Mouse (Mus musculus): Measurements from ENCODE around the gene Acp5. TPM values are rescaled to one million over a fixed set of nuclear protein-coding genes. Genes with fewer than 3 reads are reported as not detected.

Acp5 gene
- total and polyA plus RNA-seq, 2 experiments from 2014 or later: 0.63 to 1.8 TPM

GRCm38 (mm10) chr9:22121545-22121944 is 14.0 kb downstream of the Acp5 start:
- no peaks in the 10 kb centered on the region for H3K36me3 ChIP-seq (ENCODE audit: insufficient read depth, low read length)
- TF ChIP-seq CTCF (IDR thresholded peaks at IDR 0.05; ENCODE audit: low read depth): no peak
- no peaks in the 10 kb centered on the region for H3K9me3 ChIP-seq (ENCODE audit: low read length)
- no peak overlapping the region for H3K4me3 ChIP-seq (ENCODE audit: low read length)
- no peaks in the 10 kb centered on the region for H3K27me3 ChIP-seq (ENCODE audit: insufficient read depth, low read length)
- DNase-seq (ENCODE audit: low spot score) (no peak), ATAC-seq (no peak)
- H3K4me2 ChIP-seq (ENCODE audit: low read depth, low read length): no peak overlapping the region
- H3K27ac ChIP-seq: no peak overlapping the region
- peaks cover 5% of the 10 kb centered on the region for H3K4me1 ChIP-seq (ENCODE audit: insufficient read depth, low read length)
- no peak overlapping the region for H3K9ac ChIP-seq (replicated peaks; ENCODE audit: low read length)

DNA sequence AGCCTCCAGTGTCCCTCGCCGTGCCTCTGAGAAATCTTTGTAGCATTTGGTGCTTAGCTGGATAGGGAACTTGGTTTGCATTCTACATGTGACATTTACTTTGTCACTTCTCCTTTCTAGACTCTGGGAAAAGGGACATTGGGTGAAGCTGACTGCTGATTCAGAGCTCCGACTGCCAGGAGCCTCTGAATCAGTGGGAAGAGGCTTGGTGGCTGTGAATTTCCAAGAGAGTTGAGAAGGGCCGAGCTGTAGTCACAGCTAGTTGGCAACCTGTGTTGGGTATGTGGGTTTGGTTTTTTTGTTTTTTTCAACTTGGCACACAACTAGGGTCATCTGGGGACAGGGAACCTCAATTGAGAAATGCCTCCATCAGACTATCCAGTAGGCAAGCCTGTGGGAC is 16.0 kb downstream of the Acp5 start:
- Histone ChIP-seq H3K27me3 (ENCODE audit: insufficient read depth, low read length) (no peaks in the 10 kb centered on the region), H3K36me3 (ENCODE audit: insufficient read depth, low read length) (no peaks in the 10 kb centered on the region), H3K4me3 (ENCODE audit: low read length) (no peak overlapping the region), H3K27ac (no peak overlapping the region), H3K9ac (replicated peaks; ENCODE audit: low read length) (no peak overlapping the region), H3K4me1 (ENCODE audit: insufficient read depth, low read length) (peaks cover 14% of the 10 kb centered on the region), H3K9me3 (ENCODE audit: low read length) (no peaks in the 10 kb centered on the region), H3K4me2 (ENCODE audit: low read depth, low read length) (no peak overlapping the region)
- no peak for ATAC-seq
- 89% methylated on average over 4 of the region's 4 CpGs for WGBS
- TF ChIP-seq CTCF (IDR thresholded peaks at IDR 0.05; ENCODE audit: low read depth): no peak
- DNase-seq (ENCODE audit: low spot score): no peak

DNA sequence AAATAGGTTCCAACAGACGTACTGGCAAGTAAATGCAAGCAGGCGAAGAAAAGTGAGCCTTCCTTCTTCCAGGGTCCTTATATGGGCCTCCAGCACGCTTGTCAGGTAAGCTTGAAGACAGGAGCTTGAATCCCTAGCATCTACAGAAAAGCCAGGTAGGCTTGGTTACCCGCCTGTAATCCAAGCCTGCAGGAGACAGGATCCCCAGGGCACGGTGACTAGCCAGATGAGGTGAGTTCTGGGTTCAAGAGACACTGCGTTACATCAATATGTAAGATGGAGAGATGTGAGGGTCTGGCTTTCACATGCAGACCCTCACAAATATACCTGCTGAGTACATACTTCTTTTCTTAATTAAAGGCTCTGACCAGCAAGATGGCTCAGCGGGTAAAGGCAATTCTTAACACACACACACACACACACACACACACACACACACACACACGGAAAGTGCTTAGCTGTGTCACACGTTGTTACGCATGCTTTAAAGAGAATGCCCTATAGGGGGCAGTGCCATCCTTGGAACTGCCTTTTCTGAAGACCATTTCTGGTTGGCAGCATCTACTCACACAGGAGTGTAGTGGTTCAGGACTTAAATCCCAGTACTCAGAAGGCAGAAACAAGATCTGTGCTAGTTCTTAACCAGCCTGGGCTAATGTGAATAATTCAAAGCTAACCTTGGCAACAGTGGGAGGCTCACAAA is 17.6 kb downstream of the Acp5 start:
- peak overlapping the region; percentile 89 for H3K4me3 ChIP-seq (ENCODE audit: low read length)
- WGBS: 48% methylated on average over 10 of the region's 10 CpGs
- H3K27me3 ChIP-seq (ENCODE audit: insufficient read depth, low read length): no peaks in the 10 kb centered on the region
- H3K4me2 ChIP-seq (ENCODE audit: low read depth, low read length): peak overlapping the region; percentile 89
- no peak overlapping the region for H3K27ac ChIP-seq
- no peaks in the 10 kb centered on the region for H3K9me3 ChIP-seq (ENCODE audit: low read length)
- H3K9ac ChIP-seq (replicated peaks; ENCODE audit: low read length): peak overlapping the region; percentile 50
- DNase-seq (ENCODE audit: low spot score) (peak; percentile 83), ATAC-seq (no peak)
- peak; percentile 75 for TF ChIP-seq CTCF (IDR thresholded peaks at IDR 0.05; ENCODE audit: low read depth)
- H3K36me3 ChIP-seq (ENCODE audit: insufficient read depth, low read length): peaks cover 12% of the 10 kb centered on the region
- H3K4me1 ChIP-seq (ENCODE audit: insufficient read depth, low read length): peaks cover 14% of the 10 kb centered on the region

GRCm38 (mm10) chr9:22116740-22117426 is 18.6 kb downstream of the Acp5 start, which contains the start of gene Elof1:
TSS of gene Elof1 (minus strand) at chr9:22117172.
- ATAC-seq: peak; percentile 97
- Histone ChIP-seq H3K36me3 (ENCODE audit: insufficient read depth, low read length) (peaks cover 22% of the 10 kb centered on the region), H3K4me3 (ENCODE audit: low read length) (peak within 1 kb of the TSS; percentile 89), H3K9ac (replicated peaks; ENCODE audit: low read length) (peak within 1 kb of the TSS; percentile 80), H3K27me3 (ENCODE audit: insufficient read depth, low read length) (no peaks in the 10 kb centered on the region), H3K9me3 (ENCODE audit: low read length) (no peaks in the 10 kb centered on the region), H3K4me2 (ENCODE audit: low read depth, low read length) (peak within 1 kb of the TSS; percentile 89), H3K27ac (peak within 1 kb of the TSS; percentile 79), H3K4me1 (ENCODE audit: insufficient read depth, low read length) (peaks cover 14% of the 10 kb centered on the region)
- under 1% methylated on average over 52 of the region's 52 CpGs for WGBS
- peak; percentile 98 for DNase-seq (ENCODE audit: low spot score)
- TF ChIP-seq CTCF (IDR thresholded peaks at IDR 0.05; ENCODE audit: low read depth): 0 out of 2 replicates have a peak, but pooled peaks have one; percentile 16

- DNase-seq (ENCODE audit: low spot score) (peak; percentile 43), ATAC-seq (0 out of 2 replicates have a peak, but pooled peaks have one; percentile 17)
- H3K27ac ChIP-seq: peak overlapping the region; percentile 79; the same call in 1 of the 2 replicates
- TF ChIP-seq CTCF (IDR thresholded peaks at IDR 0.05; ENCODE audit: low read depth): no peak
- no peaks in the 10 kb centered on the region for H3K27me3 ChIP-seq (ENCODE audit: insufficient read depth, low read length)
- H3K36me3 ChIP-seq (ENCODE audit: insufficient read depth, low read length): peaks cover 23% of the 10 kb centered on the region
- H3K9me3 ChIP-seq (ENCODE audit: low read length): no peaks in the 10 kb centered on the region
- peak overlapping the region; percentile 89 for H3K4me2 ChIP-seq (ENCODE audit: low read depth, low read length)
- peaks cover 14% of the 10 kb centered on the region for H3K4me1 ChIP-seq (ENCODE audit: insufficient read depth, low read length)
- WGBS: 9% methylated on average over 15 of the region's 15 CpGs
- H3K4me3 ChIP-seq (ENCODE audit: low read length): peak overlapping the region; percentile 89
- peak overlapping the region; percentile 80 for H3K9ac ChIP-seq (replicated peaks; ENCODE audit: low read length)
Observed at GRCm38 (mm10) chr9:22116086-22116485, 19.4 kb downstream of the Acp5 start.

DNA sequence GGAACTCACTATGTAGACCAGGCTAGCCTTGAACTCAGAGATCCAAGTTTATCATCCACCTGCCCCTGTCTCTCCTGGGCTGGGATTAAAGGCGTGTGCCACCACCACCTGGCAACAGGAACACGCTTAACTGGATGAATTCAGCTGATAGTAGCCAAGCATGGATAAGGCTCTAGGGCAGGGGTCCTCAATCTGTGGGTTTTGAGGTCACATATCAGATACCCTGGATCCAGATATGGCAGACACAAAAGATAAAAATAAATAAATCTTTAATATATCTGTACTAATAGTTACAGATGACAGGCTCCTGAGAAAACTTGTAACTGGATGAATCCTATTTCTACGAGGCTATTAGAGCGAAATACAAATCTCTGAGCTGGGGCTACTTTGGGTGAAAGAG is 19.9 kb downstream of the Acp5 start:
- DNase-seq (ENCODE audit: low spot score): no peak
- Histone ChIP-seq H3K36me3 (ENCODE audit: insufficient read depth, low read length) (peaks cover 23% of the 10 kb centered on the region), H3K4me2 (ENCODE audit: low read depth, low read length) (peak overlapping the region; percentile 89), H3K4me3 (ENCODE audit: low read length) (peak overlapping the region; percentile 89), H3K9me3 (ENCODE audit: low read length) (no peaks in the 10 kb centered on the region), H3K27ac (peak overlapping the region; percentile 79; the same call in 1 of the 2 replicates), H3K27me3 (ENCODE audit: insufficient read depth, low read length) (no peaks in the 10 kb centered on the region), H3K9ac (replicated peaks; ENCODE audit: low read length) (peak overlapping the region; percentile 80), H3K4me1 (ENCODE audit: insufficient read depth, low read length) (peaks cover 14% of the 10 kb centered on the region)
- WGBS: 76% methylated on average over 4 of the region's 4 CpGs
- ATAC-seq: no peak
- TF ChIP-seq CTCF (IDR thresholded peaks at IDR 0.05; ENCODE audit: low read depth): no peak
